Mouse (Mus musculus) MEL (cell line): ENCODE results near the gene Kcnj4. TPM values are rescaled to one million over a fixed set of nuclear protein-coding genes. Genes with fewer than 3 reads are reported as not detected.

Experiments used
- DNase-seq: peaks from one replicate; pipeline ENCODE4 v3.0.0; 2011; ENCODE audit warnings: low read depth, low spot score
- H3K27ac ChIP-seq: 2 replicates; pipeline ENCODE4 v1.5.1; 2012; ENCODE audit warnings: low read depth, mild to moderate bottlenecking, control low read depth, low read length, moderate library complexity; ENCODE audit not compliant: control insufficient read depth
- H3K27me3 ChIP-seq, 2 experiments: fragments of 150-350 bp in 1 of 2; sonication (generic) in 1 of 2; 2 replicates each; pipeline ENCODE4 v1.6.1; 2012; ENCODE audit warnings: low read length in 2 of 2, mild to moderate bottlenecking in 2 of 2, improper control_type of control experiment in 1 of 2, moderate library complexity in 1 of 2; ENCODE audit not compliant: insufficient read depth in 2 of 2, control insufficient read depth in 1 of 2
- H3K36me3 ChIP-seq, 2 experiments: 2 replicates each; pipeline ENCODE4 v1.6.1; 2012 to 2014; ENCODE audit warnings: low read length in 2 of 2, improper control_type of control experiment in 1 of 2, inconsistent platforms in 1 of 2, mild to moderate bottlenecking in 1 of 2; ENCODE audit not compliant: insufficient read depth in 2 of 2, control insufficient read depth in 1 of 2
- H3K4me1 ChIP-seq, 2 experiments: fragments of 150-350 bp in 1 of 2; sonication (generic) in 1 of 2; 2 replicates each; pipeline ENCODE4 v1.6.1; 2012; ENCODE audit warnings: low read length in 2 of 2, improper control_type of control experiment in 1 of 2, mild to moderate bottlenecking in 1 of 2; ENCODE audit not compliant: insufficient read depth in 2 of 2, control insufficient read depth in 1 of 2
- H3K4me3 ChIP-seq, 2 experiments: fragments of 150-350 bp in 1 of 2; sonication (generic) in 1 of 2; 2 replicates each; pipeline ENCODE4 v1.5.1; 2012; ENCODE audit warnings: low read depth in 2 of 2, low read length in 2 of 2, mild to moderate bottlenecking in 2 of 2, moderate library complexity in 2 of 2, control low read depth in 1 of 2, improper control_type of control experiment in 1 of 2; ENCODE audit not compliant: control insufficient read depth in 1 of 2, insufficient read depth in 1 of 2
- H3K79me2 ChIP-seq: 2 replicates; pipeline ENCODE4 v1.6.1; 2012; ENCODE audit warnings: mild to moderate bottlenecking, low read length, moderate library complexity; ENCODE audit not compliant: control insufficient read depth, poor library complexity, insufficient read depth
- H3K9ac ChIP-seq: 2 replicates; pipeline ENCODE4 v1.6.1; 2012; ENCODE audit warnings: low read depth, mild to moderate bottlenecking, control low read depth, low read length, moderate library complexity; ENCODE audit not compliant: control insufficient read depth, poor library complexity, severe bottlenecking
- H3K9me3 ChIP-seq: fragments of 150-350 bp; sonication (generic); replicated peaks from 2 replicates; pipeline ENCODE4 v1.6.1; 2012; ENCODE audit warnings: mild to moderate bottlenecking, low read length, improper control_type of control experiment, moderate library complexity; ENCODE audit not compliant: insufficient read depth
- BHLHE40 ChIP-seq: IDR thresholded peaks from 2 replicates; pipeline ENCODE4 v1.6.1; 2012; ENCODE audit warnings: low read depth, mild to moderate bottlenecking, inconsistent platforms, low read length, improper control_type of control experiment, borderline replicate concordance
- CHD1 ChIP-seq: IDR thresholded peaks from 2 replicates; pipeline ENCODE4 v1.6.1; 2012; ENCODE audit warnings: low read depth, mild to moderate bottlenecking, inconsistent platforms, low read length, improper control_type of control experiment
- CTCF ChIP-seq, 3 experiments: IDR thresholded peaks in 2 of 3; conservative IDR thresholded peaks in 1 of 3; 2 replicates each; pipeline ENCODE4 v1.5.1; 2011 to 2012; ENCODE audit warnings: low read length in 3 of 3, low read depth in 2 of 3, mild to moderate bottlenecking in 2 of 3, improper control_type of control experiment in 1 of 3, inconsistent platforms in 1 of 3, mixed read lengths in 1 of 3, moderate library complexity in 1 of 3; ENCODE audit not compliant: control insufficient read depth in 1 of 3, insufficient read depth in 1 of 3, poor library complexity in 1 of 3, severe bottlenecking in 1 of 3
- E2F4 ChIP-seq: IDR thresholded peaks from 2 replicates; pipeline ENCODE4 v1.6.1; 2011; ENCODE audit warnings: low read depth, low read length, improper control_type of control experiment, borderline replicate concordance
- ELF1 ChIP-seq: IDR thresholded peaks from 2 replicates; pipeline ENCODE4 v1.6.1; 2014; ENCODE audit warnings: low read depth, mild to moderate bottlenecking, inconsistent platforms, low read length, improper control_type of control experiment, moderate library complexity
- ETS1 ChIP-seq: IDR thresholded peaks from 2 replicates; pipeline ENCODE4 v1.6.1; 2012; ENCODE audit warnings: low read depth, mild to moderate bottlenecking, inconsistent platforms, low read length, improper control_type of control experiment, moderate library complexity
- GABPA ChIP-seq: IDR thresholded peaks from 2 replicates; pipeline ENCODE4 v1.6.1; 2012; ENCODE audit warnings: low read depth, mild to moderate bottlenecking, inconsistent platforms, low read length, improper control_type of control experiment, moderate library complexity
- HCFC1 ChIP-seq: IDR thresholded peaks from 2 replicates; pipeline ENCODE4 v1.6.1; 2012; ENCODE audit warnings: low read depth, mild to moderate bottlenecking, inconsistent platforms, low read length, improper control_type of control experiment, moderate library complexity
- JUND ChIP-seq: IDR thresholded peaks from 2 replicates; pipeline ENCODE4 v1.6.1; 2011; ENCODE audit warnings: low read depth, mild to moderate bottlenecking, improper control_type of control experiment, low read length
- KAT2A ChIP-seq: conservative IDR thresholded peaks from 2 replicates; pipeline ENCODE4 v1.6.1; 2012; ENCODE audit warnings: low read depth, low read length, improper control_type of control experiment, inconsistent platforms
- MAFK ChIP-seq: IDR thresholded peaks from 2 replicates; pipeline ENCODE4 v1.6.1; 2011; ENCODE audit warnings: low read depth, mild to moderate bottlenecking, low read length, improper control_type of control experiment, borderline replicate concordance
- MAX ChIP-seq: IDR thresholded peaks from 2 replicates; pipeline ENCODE4 v1.6.1; 2011; ENCODE audit warnings: low read length, improper control_type of control experiment
- MAZ ChIP-seq: IDR thresholded peaks from 2 replicates; pipeline ENCODE4 v1.6.1; 2012; ENCODE audit warnings: low read depth, mild to moderate bottlenecking, inconsistent platforms, low read length, improper control_type of control experiment
- MEF2A ChIP-seq: IDR thresholded peaks from 2 replicates; pipeline ENCODE4 v1.6.1; 2014; ENCODE audit warnings: low read depth, mild to moderate bottlenecking, inconsistent platforms, low read length, improper control_type of control experiment; ENCODE audit not compliant: poor library complexity, insufficient replicate concordance, severe bottlenecking; ENCODE audit errors: extremely low read depth
- MXI1 ChIP-seq: IDR thresholded peaks from 2 replicates; pipeline ENCODE4 v1.6.1; 2011; ENCODE audit warnings: mild to moderate bottlenecking, low read depth, low read length, improper control_type of control experiment
- MYB ChIP-seq: IDR thresholded peaks from 2 replicates; pipeline ENCODE4 v1.6.1; 2011; ENCODE audit warnings: mild to moderate bottlenecking, low read depth, low read length, improper control_type of control experiment
- NELFE ChIP-seq: IDR thresholded peaks from 2 replicates; pipeline ENCODE4 v1.6.1; 2011; ENCODE audit warnings: low read depth, low read length, improper control_type of control experiment
- POLR2AphosphoS2 ChIP-seq: IDR thresholded peaks from 2 replicates; pipeline ENCODE4 v1.6.1; 2011; ENCODE audit warnings: low read length, improper control_type of control experiment
- RAD21 ChIP-seq: IDR thresholded peaks from 2 replicates; pipeline ENCODE4 v1.6.1; 2011; ENCODE audit warnings: mild to moderate bottlenecking, low read depth, low read length, improper control_type of control experiment
- RCOR1 ChIP-seq: IDR thresholded peaks from 2 replicates; pipeline ENCODE4 v1.6.1; 2012; ENCODE audit warnings: low read depth, mild to moderate bottlenecking, inconsistent platforms, low read length, improper control_type of control experiment
- SMC3 ChIP-seq: IDR thresholded peaks from 2 replicates; pipeline ENCODE4 v1.6.1; 2011; ENCODE audit warnings: low read depth, low read length, improper control_type of control experiment
- TBP ChIP-seq: IDR thresholded peaks from 2 replicates; pipeline ENCODE4 v1.8.0; 2011; ENCODE audit warnings: low read depth, low read length, improper control_type of control experiment
- USF2 ChIP-seq, 2 experiments: IDR thresholded peaks; 2 replicates each; pipeline ENCODE4 v1.6.1; 2011 to 2012; ENCODE audit warnings: improper control_type of control experiment in 2 of 2, low read length in 2 of 2, borderline replicate concordance in 1 of 2, inconsistent platforms in 1 of 2, low read depth in 1 of 2, mild to moderate bottlenecking in 1 of 2; ENCODE audit not compliant: insufficient read depth in 1 of 2
- ZC3H11A ChIP-seq: IDR thresholded peaks from 2 replicates; pipeline ENCODE4 v1.6.1; 2012; ENCODE audit warnings: low read depth, mild to moderate bottlenecking, inconsistent platforms, low read length, improper control_type of control experiment
- ZMIZ1 ChIP-seq: IDR thresholded peaks from 2 replicates; pipeline ENCODE4 v1.6.1; 2012; ENCODE audit warnings: low read depth, mild to moderate bottlenecking, inconsistent platforms, low read length, improper control_type of control experiment, moderate library complexity
- polyA plus RNA-seq, 2 experiments: library from polyadenylated mRNA; stranded (reverse) in 1 of 2; unstranded in 1 of 2; fragments of >175 nt in 1 of 2; fragments of >200 nt in 1 of 2; gene quantifications; 2 replicates each; pipeline versions ENCODE4 v1.2.1 to v1.2.4; 2012; ENCODE audit warnings: low replicate concordance in 2 of 2, low read depth in 1 of 2; ENCODE audit not compliant: insufficient read length in 2 of 2, insufficient read depth in 1 of 2, missing spikeins in 1 of 2
- total RNA-seq: library from RNA; depleted of rRNA; stranded (reverse); fragments of 300-350 nt; gene quantifications from 2 replicates; pipeline ENCODE4 v1.2.3, GENCODE M21; 2012

The Kcnj4 gene
- total and polyA plus RNA-seq, 3 experiments: 0.07 TPM; not detected in 2

- H3K27me3 ChIP-seq: 0 out of 4 replicates have a peak, but pooled peaks cover 0 to 2% of the 10 kb centered on the region in 2 experiments
- H3K4me1 ChIP-seq: peaks cover 4 to 6% of the 10 kb centered on the region in 2 experiments; a peak in 3 of 4 replicates
- TF ChIP-seq RCOR1 (no peak), ZC3H11A (no peak), BHLHE40 (no peak), CTCF (IDR thresholded peaks at IDR 0.05 in 2 of 3, conservative IDR thresholded peaks at IDR 0.05 in 1 of 3; ENCODE audit: control insufficient read depth in 1 of 3, insufficient read depth in 1 of 3, low read depth in 2 of 3, low read length in 3 of 3, poor library complexity in 1 of 3, severe bottlenecking in 1 of 3) (no peak), JUND (no peak), GABPA (no peak), USF2 (IDR thresholded peaks at IDR 0.05; ENCODE audit: borderline replicate concordance in 1 of 2, insufficient read depth in 1 of 2, low read depth in 1 of 2, low read length in 2 of 2) (no peak), MAFK (no peak), POLR2AphosphoS2 (no peak), ETS1 (no peak), KAT2A (no peak), TBP (no peak)
- H3K79me2 ChIP-seq: peaks cover 9% of the 10 kb centered on the region
- H3K4me3 ChIP-seq: no peak overlapping the region
- no peak for DNase-seq
- no peak overlapping the region for H3K27ac ChIP-seq
- peaks cover 0 to under 1% of the 10 kb centered on the region in 2 experiments; a peak in 1 of 4 replicates for H3K36me3 ChIP-seq
- no peaks in the 10 kb centered on the region for H3K9me3 ChIP-seq
- no peak overlapping the region for H3K9ac ChIP-seq
Measured at GRCm38 (mm10) chr15:79445786-79446654, 59.0 kb downstream of the Kcnj4 start.

GRCm38 (mm10) chr15:79443856-79444410 is 61.1 kb downstream of the Kcnj4 start:
- peaks cover 6 to 7% of the 10 kb centered on the region in 2 experiments; a peak in 3 of 4 replicates for H3K4me1 ChIP-seq
- DNase-seq: no peak
- peaks cover 15% of the 10 kb centered on the region for H3K79me2 ChIP-seq
- H3K36me3 ChIP-seq: peaks cover 0 to 5% of the 10 kb centered on the region in 2 experiments; a peak in 2 of 4 replicates
- H3K9ac ChIP-seq: no peak overlapping the region
- no peaks in the 10 kb centered on the region for H3K9me3 ChIP-seq
- no peak overlapping the region for H3K4me3 ChIP-seq
- H3K27me3 ChIP-seq: no peaks in the 10 kb centered on the region
- no peak overlapping the region for H3K27ac ChIP-seq
- no peak for TF ChIP-seq MXI1
- TF ChIP-seq TBP: no peak
- TF ChIP-seq SMC3: no peak
- no peak for TF ChIP-seq MEF2A
- TF ChIP-seq NELFE: no peak
- TF ChIP-seq MAX: no peak
- no peak for TF ChIP-seq USF2 (IDR thresholded peaks at IDR 0.05; ENCODE audit: borderline replicate concordance in 1 of 2, insufficient read depth in 1 of 2, low read depth in 1 of 2, low read length in 2 of 2)
- TF ChIP-seq CTCF (IDR thresholded peaks at IDR 0.05 in 2 of 3, conservative IDR thresholded peaks at IDR 0.05 in 1 of 3; ENCODE audit: control insufficient read depth in 1 of 3, insufficient read depth in 1 of 3, low read depth in 2 of 3, low read length in 3 of 3, poor library complexity in 1 of 3, severe bottlenecking in 1 of 3): no peak
- TF ChIP-seq CHD1: no peak
- TF ChIP-seq ELF1: no peak
- no peak for TF ChIP-seq E2F4
- TF ChIP-seq JUND: no peak
- no peak for TF ChIP-seq MAZ
- TF ChIP-seq RAD21: no peak
- TF ChIP-seq HCFC1: no peak
- no peak for TF ChIP-seq ZMIZ1
- no peak for TF ChIP-seq MYB
- no peak for TF ChIP-seq POLR2AphosphoS2
